Mouse (Mus musculus) megakaryocyte-erythroid progenitor cell, adult 5 weeks (primary cell): ENCODE results near the gene Bdh2. TPM values are rescaled to one million over a fixed set of nuclear protein-coding genes. Genes with fewer than 3 reads are reported as not detected.

Experiments used
- polyA plus RNA-seq: library from polyadenylated mRNA; stranded (reverse); fragments of >175 nt; gene quantifications from 2 replicates; pipeline ENCODE4 v1.2.3, GENCODE M21; 2012

Gene Bdh2
- polyA plus RNA-seq, result 0.20 and 0.26 TPM in 2 replicates

DNA sequence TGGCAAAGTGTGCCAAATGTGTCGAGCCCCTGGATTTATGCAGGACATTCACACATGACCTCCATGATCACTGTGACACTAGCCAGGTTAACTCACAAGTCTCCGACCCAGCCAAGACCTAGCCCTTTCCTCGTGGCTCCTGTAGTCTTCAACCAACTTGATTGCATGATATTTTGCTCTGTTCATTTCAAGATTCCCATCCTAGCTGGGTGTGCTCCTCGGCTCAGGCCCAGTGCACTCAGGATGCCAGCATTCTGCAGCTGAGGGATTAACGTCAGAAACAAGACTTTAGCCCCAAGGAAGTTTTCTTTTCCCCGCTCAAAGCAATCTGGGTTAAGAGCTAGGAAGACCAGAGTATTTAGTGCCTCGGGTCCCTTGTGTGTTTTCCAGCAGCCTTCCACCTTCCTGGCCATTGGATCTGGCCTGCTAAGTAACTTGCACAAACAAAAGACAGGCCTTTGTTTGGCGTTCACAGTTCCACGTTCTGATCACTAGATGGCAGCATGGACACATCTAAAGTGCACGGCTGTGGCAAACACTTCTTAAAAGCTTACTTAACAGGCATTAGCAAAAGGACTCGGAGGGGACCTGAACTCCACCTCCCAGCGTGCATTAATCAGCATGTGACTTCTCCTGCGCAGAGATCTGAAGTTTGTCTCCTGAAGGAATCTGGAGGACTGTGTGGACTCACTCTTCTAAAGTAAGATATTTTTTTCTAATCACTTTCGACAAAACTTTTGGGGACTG lies at the start of gene Bdh2:
Gene Bdh2 (plus strand): TSS at position 553 of the 747 bp plus-strand sequence.

GRCm38 (mm10) chr3:135307411-135308259 lies 26.6 kb downstream of the Bdh2 start, which contains the start of gene Slc9b2:
Slc9b2 (plus strand) TSS chr3:135307700.

DNA sequence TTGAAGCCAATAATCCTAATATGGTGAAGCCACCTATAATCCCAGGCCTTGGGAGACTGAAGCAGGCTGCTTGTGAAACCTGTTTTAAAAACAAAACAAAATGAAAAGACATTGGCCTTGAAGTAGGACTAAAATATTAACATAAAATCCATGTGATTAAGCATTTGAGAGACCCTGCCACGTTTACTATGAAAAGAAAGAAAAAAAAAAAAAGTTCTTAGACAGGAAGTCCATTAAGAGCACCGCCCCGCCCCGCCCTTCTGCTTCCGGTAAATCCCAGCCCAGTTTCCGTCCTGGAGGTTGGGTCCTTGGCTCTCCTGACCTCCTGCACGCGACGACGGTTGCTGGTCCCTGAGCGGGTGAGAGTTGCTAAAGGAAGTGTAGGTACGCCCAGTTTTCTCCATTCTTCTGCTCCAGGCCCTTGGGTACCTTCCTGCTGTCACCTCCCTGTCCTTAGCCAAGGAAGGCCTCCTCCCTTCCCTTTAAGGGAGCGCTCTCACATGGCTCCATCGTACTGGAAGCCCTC lies 66.8 kb downstream of the Bdh2 start, which contains the start of gene Slc9b1:
Gene Slc9b1 (plus strand): TSS at position 291 of the 526 bp plus-strand sequence.

Other genes with a start within 250 kb of the Bdh2 start
- gene Cenpe, start 68.7 kb upstream of the Bdh2 start, polyA plus RNA-seq, result 2.9 and 3.1 TPM in 2 replicates
- 0.01 TPM in 1 of 2 replicates, not detected in the other for gene Slc9b2, start 26.5 kb downstream of the Bdh2 start, polyA plus RNA-seq
- not detected in 2 replicates for gene Slc9b1, start 66.8 kb downstream of the Bdh2 start, polyA plus RNA-seq
- gene Cisd2, start 142.7 kb downstream of the Bdh2 start, polyA plus RNA-seq, result 22.3 and 24.9 TPM in 2 replicates
- gene Ube2d3, start 156.9 kb downstream of the Bdh2 start, polyA plus RNA-seq, result 534 and 578 TPM in 2 replicates
- gene Manba, start 204.4 kb downstream of the Bdh2 start, polyA plus RNA-seq, result 7.9 and 8.8 TPM in 2 replicates